Mouse (Mus musculus) telencephalon, adult 2 months (tissue): ENCODE measurements around the gene Gm42906.

Experiments used
- DNase-seq: peaks from one replicate; pipeline ENCODE4 v3.0.0-alpha.2; 2011; ENCODE audit warnings: low read depth, low spot score

Gene Gm42906

DNA sequence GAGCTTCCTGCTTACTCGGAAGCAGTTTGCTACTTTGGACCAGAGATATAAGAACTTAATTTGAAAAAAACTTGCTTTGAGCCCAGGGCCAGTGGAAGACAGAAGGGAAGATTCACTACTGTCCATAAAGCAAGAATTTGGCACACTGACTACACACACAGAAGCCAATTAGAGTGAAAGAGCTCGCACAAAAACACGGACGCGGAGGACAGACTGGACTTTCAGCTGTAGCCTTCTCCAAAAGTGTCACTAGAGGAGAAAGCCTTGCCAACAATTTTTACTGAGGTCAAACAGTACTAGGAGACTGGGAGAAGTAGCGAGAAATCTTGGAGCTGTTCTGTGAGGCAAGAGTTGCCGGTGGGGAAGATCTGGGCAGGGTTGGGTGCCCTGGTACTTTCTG, 128.4 kb downstream of the Gm42906 start:
- DNase-seq = no peak

DNA sequence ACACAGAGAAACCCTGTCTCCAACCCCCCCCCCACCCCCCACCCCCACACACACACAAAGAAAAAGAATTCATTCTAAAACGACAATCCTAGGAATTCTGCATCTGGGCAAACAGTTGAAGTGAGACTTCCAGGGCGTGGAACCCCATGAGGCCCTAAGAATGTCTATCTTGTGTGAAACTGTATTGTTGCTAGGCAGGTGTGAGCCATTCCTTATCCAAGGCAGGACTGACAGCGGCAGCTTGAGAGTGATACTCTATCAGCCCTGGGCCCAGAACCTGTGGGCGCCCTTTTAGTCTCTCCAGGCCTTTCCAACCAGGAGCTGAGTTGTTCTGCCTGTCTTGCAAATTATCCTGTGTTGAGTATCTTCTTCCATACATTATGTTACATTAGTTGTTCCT, 129.6 kb downstream of the Gm42906 start:
- DNase-seq = no peak

DNA sequence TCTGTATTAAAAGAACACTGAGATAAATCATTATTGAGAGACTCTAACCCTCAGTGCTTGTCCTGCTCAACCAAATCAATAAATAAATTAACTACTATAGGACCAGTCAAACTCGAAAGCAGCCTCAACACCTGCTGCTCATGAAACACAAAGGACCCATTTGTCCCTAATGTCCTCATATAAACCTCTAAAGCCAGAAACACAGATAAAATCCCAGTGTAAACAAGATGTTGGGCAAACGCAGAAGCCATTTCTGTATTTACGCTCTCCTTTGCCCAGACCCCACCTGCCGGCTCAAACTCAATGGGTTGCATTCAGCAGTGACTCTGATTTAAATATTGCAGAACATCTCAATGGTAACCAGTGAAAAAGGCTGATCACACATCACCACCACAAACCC, 131.7 kb downstream of the Gm42906 start:
- no peak for DNase-seq

DNA sequence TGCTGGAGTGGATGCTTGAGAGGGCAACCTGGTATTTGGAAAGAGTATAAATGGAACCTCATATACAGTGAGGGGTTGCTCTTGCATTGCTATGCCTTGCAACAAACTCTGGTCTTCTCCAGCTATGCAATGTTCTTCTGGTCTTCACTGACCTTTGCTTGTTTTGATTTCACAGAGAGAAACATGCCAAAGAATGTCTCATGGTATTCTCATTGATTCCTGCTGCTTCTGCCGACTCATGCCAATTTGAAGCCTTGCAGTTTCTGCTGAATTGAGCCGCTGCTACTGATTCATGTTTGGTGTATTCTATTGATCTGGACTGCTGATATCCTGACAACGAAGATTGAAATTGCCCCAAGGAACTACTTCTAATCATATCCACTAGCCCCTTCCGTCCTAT, 134.4 kb downstream of the Gm42906 start:
- DNase-seq = no peak

DNA sequence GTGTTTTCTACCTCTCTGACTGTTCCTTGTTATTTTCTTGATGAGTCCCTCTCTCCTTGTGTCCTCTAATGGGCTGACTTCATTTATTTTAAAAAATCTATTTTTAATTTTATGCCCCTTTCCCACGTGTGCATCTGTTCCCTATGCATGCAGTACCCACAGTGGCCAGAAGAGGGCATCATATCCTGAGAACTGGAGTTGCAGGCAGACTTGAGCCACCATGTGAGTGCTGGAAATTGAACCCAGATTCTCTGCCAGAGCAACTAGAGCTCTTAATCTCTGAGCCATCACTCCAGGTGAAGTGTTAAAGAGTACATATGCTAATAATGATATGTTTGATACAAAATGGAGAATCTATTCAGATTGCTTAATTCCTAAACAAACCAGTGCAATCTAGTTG, 135.7 kb downstream of the Gm42906 start:
- DNase-seq = no peak

DNA sequence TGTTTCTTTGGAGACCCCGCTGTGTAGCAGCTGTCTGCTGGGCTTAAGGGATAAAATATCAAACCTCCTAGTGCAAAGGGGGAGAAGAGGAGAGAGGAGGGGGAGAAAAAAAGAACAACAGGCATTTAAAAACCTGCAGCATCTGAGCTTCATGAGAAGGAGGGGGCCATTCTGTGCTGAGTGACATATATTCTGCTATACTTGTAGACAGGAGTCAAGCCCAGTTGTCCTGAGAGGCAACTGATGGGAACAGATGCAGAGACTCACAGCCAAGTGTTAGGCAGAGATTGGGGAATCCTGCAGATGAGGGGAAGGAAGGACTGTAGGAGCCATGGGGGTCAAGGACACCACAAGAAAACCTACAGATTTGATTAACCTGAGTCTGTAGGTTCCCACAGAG, 141.6 kb downstream of the Gm42906 start:
- no peak for DNase-seq

DNA sequence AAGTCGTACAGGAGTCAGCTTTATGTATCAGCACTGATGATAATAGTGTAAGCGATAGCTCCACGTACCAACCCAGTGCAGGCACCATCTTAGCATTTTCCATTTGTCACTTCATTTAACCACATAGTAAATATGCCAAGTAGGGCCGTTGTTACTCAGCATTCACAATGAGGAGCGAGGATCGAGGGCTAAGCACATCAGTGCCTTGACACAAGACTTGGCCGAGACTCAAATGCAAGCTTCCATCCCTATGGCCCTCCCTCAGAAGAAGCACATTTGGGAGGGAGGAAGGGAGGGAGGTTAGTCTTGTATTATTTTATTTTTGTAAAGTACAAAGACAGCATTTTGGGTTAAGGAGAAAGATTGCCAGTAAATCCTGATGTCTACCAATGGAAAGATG, 148.4 kb downstream of the Gm42906 start:
- no peak for DNase-seq

DNA sequence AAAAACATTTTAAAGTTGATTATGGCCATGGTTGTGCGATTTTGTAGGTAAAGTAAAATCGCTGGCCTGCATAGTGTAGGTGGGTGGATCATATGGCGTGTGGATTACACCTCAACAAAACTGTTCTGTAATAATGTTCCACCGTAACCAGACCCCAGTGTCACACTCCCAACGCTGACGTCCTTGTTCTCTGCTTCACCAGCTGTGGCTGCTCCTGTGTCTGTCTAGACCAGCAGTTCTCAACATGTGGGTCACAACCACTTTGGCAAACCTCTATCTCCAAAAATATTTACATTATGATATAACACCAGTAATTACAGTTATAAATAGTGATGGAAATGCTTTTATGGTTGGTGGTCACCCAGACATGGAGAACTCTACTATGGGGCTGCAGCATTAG, 150.0 kb downstream of the Gm42906 start:
- no peak for DNase-seq

DNA sequence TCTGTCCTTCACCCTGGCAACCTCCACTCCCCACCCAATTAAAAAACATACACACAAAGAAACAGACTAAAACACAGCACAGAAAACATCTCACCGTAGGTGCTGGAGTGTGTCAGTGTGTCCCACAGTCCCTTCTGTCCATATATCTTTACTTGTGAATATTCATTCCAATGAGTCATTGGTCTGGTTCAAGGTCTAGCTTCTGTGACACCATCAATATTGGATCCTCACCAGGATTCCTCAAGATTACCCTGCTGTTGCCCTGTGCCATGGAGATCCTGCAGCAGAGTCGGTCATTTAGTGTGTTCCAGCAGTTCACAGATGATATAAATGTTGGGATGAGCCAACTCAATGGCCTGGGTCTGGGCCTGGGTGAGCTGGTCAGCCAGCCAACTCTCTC, 152.0 kb downstream of the Gm42906 start:
- no peak for DNase-seq

DNA sequence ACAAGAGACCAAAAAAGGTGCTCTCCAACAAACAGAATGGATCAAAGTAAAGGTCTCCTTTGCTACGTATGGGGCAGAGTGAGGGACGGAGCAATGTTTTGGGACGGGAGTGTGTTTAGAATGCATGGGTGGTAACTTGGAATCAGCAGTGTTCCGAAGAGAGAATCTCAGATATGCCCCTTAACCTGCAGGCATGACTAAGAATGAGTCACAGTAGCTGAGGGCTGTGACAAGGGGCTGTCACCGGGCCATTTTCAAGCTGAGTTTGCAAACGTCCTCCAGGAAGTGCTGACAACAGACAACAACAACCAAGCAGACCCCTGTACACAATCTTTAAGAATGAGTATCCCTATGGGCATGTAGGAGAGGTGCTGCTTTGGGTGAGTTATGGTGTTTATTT, 153.7 kb downstream of the Gm42906 start:
- no peak for DNase-seq

DNA sequence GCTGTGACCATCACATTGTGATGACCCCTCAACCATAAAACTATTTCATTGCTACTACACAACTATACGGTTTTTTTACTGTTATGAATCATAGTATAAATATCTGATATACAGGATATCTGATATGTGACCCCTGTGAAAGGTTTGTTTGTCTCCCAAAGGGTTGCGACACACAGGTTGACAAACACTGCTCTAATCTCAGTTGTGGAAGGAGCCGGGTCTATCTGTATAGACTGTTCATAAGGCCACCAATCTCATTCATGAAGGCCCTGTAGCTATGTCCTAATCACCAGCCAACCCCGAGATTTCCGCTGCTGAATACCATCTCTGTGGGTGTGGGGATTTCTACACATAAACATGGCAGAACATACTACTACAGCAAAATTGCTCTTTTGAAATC, 157.1 kb downstream of the Gm42906 start:
- DNase-seq = no peak

DNA sequence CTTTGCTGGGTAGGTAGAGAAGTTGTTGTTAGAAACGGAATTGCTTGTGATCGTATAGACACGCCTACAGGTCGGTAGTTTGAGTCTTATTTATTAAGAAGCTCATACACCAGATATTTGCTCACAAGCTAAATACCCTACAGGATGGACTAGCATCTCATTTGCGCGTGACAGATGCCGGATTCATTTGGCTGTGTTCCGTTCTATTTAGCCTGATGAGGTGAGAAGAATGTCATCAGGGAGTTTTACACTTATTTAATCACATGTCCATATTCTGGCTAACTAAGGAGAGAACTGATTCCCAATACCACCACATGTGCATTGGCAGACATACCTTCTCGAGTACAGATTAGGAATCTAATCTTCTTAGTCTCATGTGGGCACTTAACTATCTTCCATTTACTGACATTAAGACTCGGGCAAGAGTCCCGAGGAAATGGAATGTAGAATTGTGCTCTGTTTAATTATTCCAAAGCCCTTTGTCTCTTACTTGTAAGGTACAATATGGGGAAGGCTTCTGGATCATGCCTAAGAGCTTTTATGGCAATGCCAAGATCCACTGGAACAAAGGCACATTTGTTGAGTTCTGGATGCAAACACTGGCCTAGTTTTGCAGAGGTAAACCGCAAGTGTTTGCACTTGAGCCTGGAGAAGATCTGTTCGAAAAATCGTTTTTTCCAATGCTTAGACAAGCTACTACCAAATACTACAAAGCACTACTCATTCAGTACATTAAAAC, 160.9 kb downstream of the Gm42906 start:
- DNase-seq = no peak

DNA sequence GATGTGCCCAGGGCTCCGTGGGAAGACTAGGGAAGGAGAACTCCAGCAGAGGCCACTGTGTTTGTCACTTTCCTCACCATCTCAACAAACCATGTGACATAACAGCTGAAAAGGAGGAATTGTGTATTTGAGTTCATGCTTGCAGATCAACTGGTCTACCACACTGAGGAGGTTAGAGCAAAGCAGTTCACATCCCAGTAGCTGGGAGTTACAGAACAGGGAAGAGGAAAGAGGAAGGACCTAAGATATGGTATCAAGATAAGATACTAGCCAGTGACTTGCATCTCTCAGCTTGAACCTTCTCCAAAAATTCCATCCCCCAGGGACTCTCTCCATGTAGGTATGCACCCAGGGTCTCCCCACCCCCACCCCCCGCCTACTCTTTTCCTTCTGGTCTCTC, 166.4 kb downstream of the Gm42906 start:
- no peak for DNase-seq

DNA sequence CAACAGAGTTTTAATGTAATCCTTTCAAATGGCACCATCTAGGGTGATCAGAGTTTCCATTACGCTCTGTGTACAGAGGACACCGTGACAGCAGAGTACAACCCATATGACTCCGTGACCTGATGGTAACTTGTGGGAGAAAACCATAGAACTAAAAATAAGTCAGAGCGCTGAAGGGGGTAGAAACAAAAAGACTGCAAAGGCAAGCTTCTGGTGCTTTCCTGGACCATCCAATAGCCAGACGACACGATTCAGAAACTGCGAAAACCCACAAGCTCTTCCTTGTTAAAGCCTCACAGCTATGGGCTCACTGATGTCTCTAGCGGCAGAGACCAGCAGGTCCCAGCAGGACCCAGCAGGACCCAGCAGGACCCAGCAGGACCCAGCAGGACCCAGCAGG, 175.8 kb downstream of the Gm42906 start:
- no peak for DNase-seq

DNA sequence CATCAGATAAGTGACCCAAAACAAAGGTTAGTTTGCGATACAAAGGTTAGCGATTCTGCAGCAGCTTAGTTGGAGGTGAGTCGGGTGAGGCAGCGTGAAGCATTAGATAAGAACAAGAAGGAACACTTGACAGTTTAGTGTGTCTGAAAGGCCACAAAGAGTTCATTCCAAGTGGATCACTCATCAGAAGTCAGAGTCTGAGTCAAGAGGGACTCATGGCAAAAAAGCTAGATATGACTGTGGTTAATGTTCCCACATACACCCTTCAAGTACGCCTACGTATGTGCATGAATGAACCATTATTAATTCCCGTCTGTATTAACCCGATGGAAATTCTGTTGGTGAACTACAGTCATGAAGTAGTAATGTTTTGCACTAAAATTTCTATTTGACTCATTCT, 176.3 kb downstream of the Gm42906 start:
- DNase-seq = no peak

DNA sequence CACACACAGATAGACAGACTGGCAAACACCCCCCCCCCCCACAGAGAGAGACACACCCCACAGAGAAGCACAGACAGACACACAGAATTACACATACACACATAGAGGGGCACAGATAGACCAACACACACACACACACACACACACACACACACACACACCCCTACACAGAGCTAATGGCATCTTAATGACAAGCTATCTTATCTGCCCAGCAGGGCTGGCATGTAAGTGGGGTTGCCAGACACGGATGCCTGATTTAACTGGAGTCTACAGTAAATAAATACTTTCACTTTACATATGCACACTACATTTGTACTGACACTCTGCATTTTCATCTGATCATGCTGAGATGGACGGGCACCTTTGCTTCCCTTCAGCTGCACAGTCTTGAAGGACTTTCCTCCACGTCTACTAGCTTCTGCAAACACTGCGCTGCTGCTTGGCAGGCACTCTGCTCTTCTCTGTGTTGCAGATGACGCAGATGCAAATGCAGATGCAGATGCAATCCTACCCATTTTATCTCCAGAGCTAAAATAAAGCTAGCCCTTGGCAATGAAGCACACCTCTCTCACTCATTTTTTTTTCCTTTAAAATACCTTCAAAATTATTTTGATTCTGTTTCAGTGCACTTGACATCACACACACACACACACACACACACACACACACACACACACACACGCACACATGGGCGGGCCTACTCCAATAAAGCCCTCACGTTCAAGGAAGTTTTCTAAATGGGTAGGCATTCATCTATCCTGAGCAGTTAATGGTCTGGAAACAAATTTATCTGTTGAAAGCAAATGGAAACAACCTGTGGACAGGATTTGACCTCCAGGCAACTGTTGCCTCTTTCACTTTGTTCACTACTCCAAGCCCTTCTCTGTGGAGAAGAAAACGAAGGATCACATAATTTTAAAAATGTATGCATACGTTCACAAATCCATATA, 179.0 kb downstream of the Gm42906 start:
- DNase-seq = no peak

DNA sequence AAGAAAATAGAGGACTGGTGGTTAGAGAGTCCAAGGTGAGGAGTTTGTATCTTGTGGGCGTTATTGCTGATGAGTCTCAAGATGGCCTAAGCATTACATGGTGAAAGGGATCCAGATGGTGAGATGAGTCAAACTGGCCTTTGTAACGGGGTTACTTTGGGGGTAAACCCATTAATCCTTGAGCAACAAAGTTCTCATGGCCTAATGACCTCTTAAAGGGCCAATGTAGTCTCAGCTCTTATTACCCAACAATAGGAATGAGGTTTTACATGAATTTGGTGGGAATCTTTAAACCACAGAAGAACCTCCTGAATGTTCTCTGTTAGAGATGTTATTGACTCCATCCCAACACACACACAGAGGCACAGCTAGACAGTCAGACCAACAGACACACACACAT, 179.9 kb downstream of the Gm42906 start:
- DNase-seq = no peak

DNA sequence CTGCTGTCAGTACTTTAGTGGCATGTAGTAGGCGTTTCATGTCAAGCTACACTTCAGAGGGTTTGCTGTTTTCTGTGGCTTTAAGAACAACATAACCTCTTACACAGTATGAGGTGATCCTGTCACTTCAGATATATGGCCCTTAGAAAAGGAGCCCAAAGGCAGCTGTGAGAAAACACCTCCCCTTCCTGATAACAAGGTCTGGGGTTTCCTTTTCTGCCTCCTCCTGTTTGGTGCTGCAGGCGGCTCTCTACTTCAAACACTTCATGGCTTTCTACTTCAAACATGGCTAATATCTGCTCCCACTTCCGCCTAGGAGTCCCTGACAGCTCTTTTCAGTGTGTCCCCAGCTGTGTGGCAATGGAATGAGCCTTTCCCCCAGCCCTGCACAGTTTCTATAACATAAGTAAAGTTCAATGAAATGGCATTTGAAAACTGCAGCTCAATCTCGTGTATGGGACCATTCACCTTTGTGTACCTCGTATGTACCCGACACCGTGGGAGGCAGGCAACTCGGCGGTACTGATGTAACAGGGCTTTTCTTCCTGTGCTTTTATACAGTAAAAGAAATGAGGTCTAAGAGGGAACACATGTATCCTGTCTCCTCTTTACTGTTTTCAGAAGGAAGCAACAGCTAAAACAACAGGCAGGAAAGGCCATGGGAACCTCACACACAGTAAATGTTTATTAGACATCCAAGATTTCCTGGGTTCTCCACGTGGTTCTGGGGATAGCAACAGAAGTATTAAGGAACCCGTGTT, 180.7 kb downstream of the Gm42906 start:
- no peak for DNase-seq

DNA sequence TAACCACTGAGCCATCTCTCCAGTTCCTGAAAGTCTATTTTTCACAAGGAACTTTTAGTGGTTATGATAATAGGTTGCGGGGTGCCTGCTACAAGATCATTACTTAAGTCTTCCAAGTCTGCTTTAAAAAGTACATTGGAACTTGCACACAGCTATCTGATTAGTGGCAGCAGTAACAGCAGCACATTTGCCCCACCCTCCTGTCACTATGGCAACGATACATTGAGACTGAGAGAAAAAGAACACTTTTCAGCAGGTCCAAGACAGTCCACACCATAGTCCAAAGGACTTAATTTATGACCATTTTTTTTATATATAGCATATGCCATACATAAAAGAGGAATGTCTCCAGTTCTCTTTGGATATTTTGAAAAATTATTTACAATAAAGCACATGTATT, 181.7 kb downstream of the Gm42906 start:
- no peak for DNase-seq

DNA sequence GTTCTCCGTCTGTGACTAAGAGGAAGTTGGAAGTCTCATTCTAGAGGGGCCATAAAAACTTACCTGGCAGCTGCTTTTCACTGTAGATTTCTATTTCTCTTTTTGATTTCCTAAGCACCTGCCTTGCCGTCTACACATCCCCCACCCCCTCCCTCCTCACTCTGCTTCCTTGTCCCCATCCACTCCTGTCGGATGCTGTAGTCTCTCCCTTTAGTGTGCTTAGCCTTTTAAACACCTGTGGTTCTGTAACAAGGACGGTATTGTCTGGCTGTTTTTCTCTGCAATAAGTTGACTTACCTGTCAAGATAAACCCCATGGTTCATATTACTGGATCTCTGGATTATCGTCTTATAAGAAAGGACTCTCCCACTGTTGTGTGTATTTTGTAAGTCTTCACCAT, 182.4 kb downstream of the Gm42906 start:
- DNase-seq = no peak

DNA sequence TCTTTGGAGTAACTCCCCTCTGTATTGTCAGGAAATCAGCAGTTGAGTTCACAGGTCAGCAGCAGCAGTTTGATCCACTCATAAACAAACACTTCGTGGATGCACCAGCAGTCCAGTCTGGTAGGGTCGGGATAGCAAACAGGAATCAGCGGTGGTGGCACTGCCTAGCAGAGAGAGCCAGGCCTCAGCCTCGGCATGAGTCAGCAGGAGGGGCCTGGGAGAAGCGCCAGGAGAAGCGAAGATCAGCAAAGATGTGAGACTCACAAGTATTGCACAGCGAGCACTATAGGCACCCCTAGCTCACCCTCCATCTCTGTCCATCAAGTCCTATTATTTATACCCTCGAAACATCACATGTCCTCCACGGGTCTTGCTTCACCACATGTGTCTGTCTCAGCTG, 189.2 kb downstream of the Gm42906 start:
- no peak for DNase-seq

DNA sequence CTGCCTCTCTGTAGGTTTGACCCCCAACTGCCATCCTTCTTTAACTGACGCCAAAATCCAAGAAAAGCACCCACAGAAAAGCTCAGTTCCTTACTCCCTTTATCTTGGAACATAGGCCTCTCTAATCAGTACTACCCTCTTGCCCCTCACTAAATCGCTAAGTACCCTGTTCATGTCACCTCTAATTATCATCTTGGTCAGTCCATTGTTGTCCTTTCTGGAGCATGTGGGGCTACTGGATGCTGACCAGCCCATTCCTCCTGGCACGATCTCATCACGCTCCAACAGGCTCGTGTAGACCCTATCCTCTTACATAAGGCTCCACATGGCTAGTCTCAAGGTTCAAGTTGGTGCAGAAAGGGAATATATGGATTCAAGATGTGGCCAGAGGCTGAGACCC, 191.6 kb downstream of the Gm42906 start:
- DNase-seq = no peak
